Mouse (Mus musculus): Measurements from ENCODE around the gene Cmss1.

GRCm38 (mm10) chr16:57548608-57549007, 58.1 kb downstream of the Cmss1 start:
- TF ChIP-seq POLR2A (IDR thresholded peaks at IDR 0.05; ENCODE audit: borderline replicate concordance, control insufficient read depth, low read depth, low read length) (no peak), CTCF (IDR thresholded peaks at IDR 0.05; ENCODE audit: control insufficient read depth, insufficient read depth, low read length) (no peak)

Data from bone marrow, adult 2 months (tissue).